Mouse (Mus musculus) B cell, adult 62 days (primary cell): ENCODE measurements around the gene St3gal4. TPM values are rescaled to one million over a fixed set of nuclear protein-coding genes. Genes with fewer than 3 reads are reported as not detected.

Experiments used
- total RNA-seq: library from RNA; stranded (reverse); gene quantifications from 4 replicates; pipeline ENCODE4 v1.2.4, GENCODE M21; 2023

Gene St3gal4
- 10.0 to 17.9 TPM (median 14.7 TPM) in 4 replicates for total RNA-seq

DNA sequence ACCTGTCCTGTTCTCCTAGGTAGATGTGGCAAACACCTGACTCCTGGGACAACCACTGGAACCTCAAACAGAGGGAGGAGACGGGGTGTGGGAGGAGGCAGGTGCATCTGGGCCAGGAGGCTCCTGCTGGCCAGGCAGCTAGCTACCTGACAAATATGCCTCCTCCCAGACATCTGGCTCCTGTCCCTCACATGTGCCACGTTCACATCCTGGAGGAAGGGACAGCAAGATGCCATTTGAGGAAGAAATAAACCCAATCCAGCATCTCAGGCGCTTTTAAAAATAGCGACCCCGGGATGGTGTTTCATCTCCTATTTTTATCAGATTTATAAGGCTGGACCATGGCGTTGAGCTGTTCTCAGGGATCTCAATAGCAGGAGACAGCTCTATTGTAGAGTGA lies at the start of gene St3gal4:
TSS of gene St3gal4 (minus strand) at position 101 of the 400 bp plus-strand sequence.

Other genes starting within 250 kb of the St3gal4 start
- gene Dcps, start 56.8 kb upstream of the St3gal4 start, total RNA-seq, result 35.4 to 37.3 TPM (median 35.6 TPM) in 4 replicates
- 98.3 to 120 TPM (median 101 TPM) in 4 replicates for gene Srpr, start 80.9 kb upstream of the St3gal4 start, total RNA-seq
- gene Tirap, start 81.0 kb upstream of the St3gal4 start, total RNA-seq, result 10.5 to 11.9 TPM (median 11.6 TPM) in 4 replicates
- 30.5 to 37.8 TPM (median 35.8 TPM) in 4 replicates for gene Foxred1, start 91.8 kb upstream of the St3gal4 start, total RNA-seq
- 18.0 to 26.5 TPM (median 22.5 TPM) in 4 replicates for gene Fam118b, start 148.5 kb upstream of the St3gal4 start, total RNA-seq
- 26.0 to 30.3 TPM (median 27.1 TPM) in 4 replicates for gene Rpusd4, start 148.6 kb upstream of the St3gal4 start, total RNA-seq